Mouse (Mus musculus) telencephalon, adult 2 months (tissue): Measurements from ENCODE around the gene Dner.

Source experiments
- DNase-seq: peaks from one replicate; pipeline ENCODE4 v3.0.0-alpha.2; 2011; ENCODE audit warnings: low read depth, low spot score

Dner gene

GRCm38 (mm10) chr1:84536069-84536468 is 160.0 kb downstream of the Dner start:
- no peak for DNase-seq

GRCm38 (mm10) chr1:84525514-84525913 is 170.5 kb downstream of the Dner start:
- no peak for DNase-seq

- DNase-seq = no peak
These were observed 171.6 kb downstream of the Dner start for GRCm38 (mm10) chr1:84524413-84524812.

GRCm38 (mm10) chr1:84522963-84523280 is 173.1 kb downstream of the Dner start:
- DNase-seq = peak; percentile 58

- DNase-seq = no peak
These were observed 173.6 kb downstream of the Dner start for GRCm38 (mm10) chr1:84522256-84522962.

- no peak for DNase-seq
These were observed 177.7 kb downstream of the Dner start for GRCm38 (mm10) chr1:84518347-84518746.

GRCm38 (mm10) chr1:84513201-84513600 is 182.8 kb downstream of the Dner start:
- DNase-seq = no peak

GRCm38 (mm10) chr1:84508510-84508909 is 187.5 kb downstream of the Dner start:
- DNase-seq = no peak

- DNase-seq = no peak
These were observed 188.5 kb downstream of the Dner start for GRCm38 (mm10) chr1:84507568-84507967.

- no peak for DNase-seq
These were observed 189.0 kb downstream of the Dner start for GRCm38 (mm10) chr1:84506984-84507546.

- DNase-seq = no peak
These were observed 195.3 kb downstream of the Dner start for GRCm38 (mm10) chr1:84500673-84501072.

GRCm38 (mm10) chr1:84491732-84492131 is 204.3 kb downstream of the Dner start:
- no peak for DNase-seq

GRCm38 (mm10) chr1:84488546-84488945 is 207.5 kb downstream of the Dner start:
- DNase-seq = no peak

GRCm38 (mm10) chr1:84485066-84485465 is 211.0 kb downstream of the Dner start:
- no peak for DNase-seq

- DNase-seq = no peak
These were observed 211.4 kb downstream of the Dner start for GRCm38 (mm10) chr1:84484577-84484976.

GRCm38 (mm10) chr1:84479976-84480375 is 216.0 kb downstream of the Dner start:
- no peak for DNase-seq

GRCm38 (mm10) chr1:84474274-84474673 is 221.7 kb downstream of the Dner start:
- no peak for DNase-seq

- DNase-seq = no peak
These were observed 223.8 kb downstream of the Dner start for GRCm38 (mm10) chr1:84472260-84472659.

GRCm38 (mm10) chr1:84470342-84470741 is 225.7 kb downstream of the Dner start:
- DNase-seq = no peak

- no peak for DNase-seq
These were observed 228.4 kb downstream of the Dner start for GRCm38 (mm10) chr1:84467664-84468063.

GRCm38 (mm10) chr1:84464761-84465160 is 231.3 kb downstream of the Dner start:
- DNase-seq = peak; percentile 56

- peak; percentile 23 for DNase-seq
These were observed 231.9 kb downstream of the Dner start for GRCm38 (mm10) chr1:84463976-84464662.
